Mouse (Mus musculus): ENCODE measurements around the gene Rbfox3.

GRCm38 (mm10) chr11:118860812-118861211 is 50.6 kb downstream of the Rbfox3 start:
- TF ChIP-seq EP300 (optimal IDR thresholded peaks at IDR 0.05) (no peak), CTCF (IDR thresholded peaks at IDR 0.05; ENCODE audit: low read depth) (no peak)

All from stomach, postnatal 0 days (tissue).